Mouse (Mus musculus): Measurements from ENCODE around the gene Slc15a2.

Gene Slc15a2

GRCm38 (mm10) chr16:36771703-36772102, 13.1 kb downstream of the Slc15a2 start:
- in situ Hi-C loops (cut with MboI; ENCODE audit: low pct_unique_long_range_greater_than_20kb in 1 of 2, low sequenced_read_pairs in 2 of 2, unreplicated experiment in 1 of 2): no loop called here

- in situ Hi-C loops (cut with MboI; ENCODE audit: low pct_unique_long_range_greater_than_20kb in 1 of 2, low sequenced_read_pairs in 2 of 2, unreplicated experiment in 1 of 2): no loop called here
These were observed 13.5 kb downstream of the Slc15a2 start for GRCm38 (mm10) chr16:36771244-36771643.

GRCm38 (mm10) chr16:36770830-36771229, 13.9 kb downstream of the Slc15a2 start:
- in situ Hi-C loops (cut with MboI; ENCODE audit: low pct_unique_long_range_greater_than_20kb in 1 of 2, low sequenced_read_pairs in 2 of 2, unreplicated experiment in 1 of 2): no loop called here

- in situ Hi-C loops (cut with MboI; ENCODE audit: low pct_unique_long_range_greater_than_20kb in 1 of 2, low sequenced_read_pairs in 2 of 2, unreplicated experiment in 1 of 2): no loop called here
These were observed 14.5 kb downstream of the Slc15a2 start for GRCm38 (mm10) chr16:36770191-36770771.

- in situ Hi-C loops (cut with MboI; ENCODE audit: low pct_unique_long_range_greater_than_20kb in 1 of 2, low sequenced_read_pairs in 2 of 2, unreplicated experiment in 1 of 2): no loop called here
These were observed 32.8 kb downstream of the Slc15a2 start for GRCm38 (mm10) chr16:36751979-36752378.

- in situ Hi-C loops (cut with MboI; ENCODE audit: low pct_unique_long_range_greater_than_20kb in 1 of 2, low sequenced_read_pairs in 2 of 2, unreplicated experiment in 1 of 2): no loop called here
These were observed 37.0 kb downstream of the Slc15a2 start for GRCm38 (mm10) chr16:36747767-36748166.

GRCm38 (mm10) chr16:36747068-36747467, 37.7 kb downstream of the Slc15a2 start:
- in situ Hi-C loops (cut with MboI; ENCODE audit: low pct_unique_long_range_greater_than_20kb in 1 of 2, low sequenced_read_pairs in 2 of 2, unreplicated experiment in 1 of 2): no loop called here

GRCm38 (mm10) chr16:36743580-36743979, 41.2 kb downstream of the Slc15a2 start:
- in situ Hi-C loops (cut with MboI; ENCODE audit: low pct_unique_long_range_greater_than_20kb in 1 of 2, low sequenced_read_pairs in 2 of 2, unreplicated experiment in 1 of 2): no loop called here

GRCm38 (mm10) chr16:36739404-36739930, 45.3 kb downstream of the Slc15a2 start:
- in situ Hi-C loops (cut with MboI; ENCODE audit: low pct_unique_long_range_greater_than_20kb in 1 of 2, low sequenced_read_pairs in 2 of 2, unreplicated experiment in 1 of 2): no loop called here

- in situ Hi-C loops (cut with MboI; ENCODE audit: low pct_unique_long_range_greater_than_20kb in 1 of 2, low sequenced_read_pairs in 2 of 2, unreplicated experiment in 1 of 2): no loop called here
These were observed 49.3 kb downstream of the Slc15a2 start for GRCm38 (mm10) chr16:36735421-36735820.

- in situ Hi-C loops (cut with MboI; ENCODE audit: low pct_unique_long_range_greater_than_20kb in 1 of 2, low sequenced_read_pairs in 2 of 2, unreplicated experiment in 1 of 2): no loop called here
These were observed 50.9 kb downstream of the Slc15a2 start for GRCm38 (mm10) chr16:36733827-36734226.

- in situ Hi-C loops (cut with MboI; ENCODE audit: low pct_unique_long_range_greater_than_20kb in 1 of 2, low sequenced_read_pairs in 2 of 2, unreplicated experiment in 1 of 2): no loop called here
These were observed 52.2 kb downstream of the Slc15a2 start for GRCm38 (mm10) chr16:36732572-36732971.

GRCm38 (mm10) chr16:36728959-36729358, 55.8 kb downstream of the Slc15a2 start:
- in situ Hi-C loops (cut with MboI; ENCODE audit: low pct_unique_long_range_greater_than_20kb in 1 of 2, low sequenced_read_pairs in 2 of 2, unreplicated experiment in 1 of 2): no loop called here

- in situ Hi-C loops (cut with MboI; ENCODE audit: low pct_unique_long_range_greater_than_20kb in 1 of 2, low sequenced_read_pairs in 2 of 2, unreplicated experiment in 1 of 2): no loop called here
These were observed 60.8 kb downstream of the Slc15a2 start for GRCm38 (mm10) chr16:36723880-36724443.

- in situ Hi-C loops (cut with MboI; ENCODE audit: low pct_unique_long_range_greater_than_20kb in 1 of 2, low sequenced_read_pairs in 2 of 2, unreplicated experiment in 1 of 2): no loop called here
These were observed 62.0 kb downstream of the Slc15a2 start for GRCm38 (mm10) chr16:36722739-36723138.

- in situ Hi-C loops (cut with MboI; ENCODE audit: low pct_unique_long_range_greater_than_20kb in 1 of 2, low sequenced_read_pairs in 2 of 2, unreplicated experiment in 1 of 2): no loop called here
These were observed 64.3 kb downstream of the Slc15a2 start for GRCm38 (mm10) chr16:36720194-36721055.

GRCm38 (mm10) chr16:36718637-36719036, 66.1 kb downstream of the Slc15a2 start:
- in situ Hi-C loops (cut with MboI; ENCODE audit: low pct_unique_long_range_greater_than_20kb in 1 of 2, low sequenced_read_pairs in 2 of 2, unreplicated experiment in 1 of 2): no loop called here

- in situ Hi-C loops (cut with MboI; ENCODE audit: low pct_unique_long_range_greater_than_20kb in 1 of 2, low sequenced_read_pairs in 2 of 2, unreplicated experiment in 1 of 2): no loop called here
These were observed 67.3 kb downstream of the Slc15a2 start for GRCm38 (mm10) chr16:36717481-36717880.

- in situ Hi-C loops (cut with MboI; ENCODE audit: low pct_unique_long_range_greater_than_20kb in 1 of 2, low sequenced_read_pairs in 2 of 2, unreplicated experiment in 1 of 2): loop anchor here (5.0 kb wide), 2 partner anchors 234 to 239 kb away; no protein-coding TSS in a partner anchor
These were observed 73.0 kb downstream of the Slc15a2 start for GRCm38 (mm10) chr16:36711760-36712159.

Measured in mouse embryonic stem cell (cell line).